In genomic region chr5:114130698-114131520, GRCm38 (mm10) we compare ENCODE assay signal across 8 mouse cellular contexts. TPM values are rescaled to one million over a fixed set of nuclear protein-coding genes. Genes with fewer than 3 reads are reported as not detected.
A peak's percentile ranks its signal among the peaks of the same experiment; 100 is the strongest.
DNase-seq lines count a peak whose midpoint lies in the region; ATAC-seq and TF ChIP-seq lines count a peak whose summit lies in the region.

No protein-coding gene starts in this region.

- ATAC-seq in Patski, result peak; percentile 88
- peak; percentile 99 for ATAC-seq in hindbrain, embryonic 12.5 days (ENCODE audit: low FRiP score)

- POLR2A ChIA-PET in Patski (lab: Charles Lee), result interaction anchor here (1.6 kb wide), 1 partner anchor 9 kb away, joined by 7 read pairs; no protein-coding TSS in a partner anchor

- CTCF ChIA-PET in Patski (lab: Charles Lee), result interaction anchor here (1.2 to 1.8 kb wide), 2 partner anchors 31 to 192 kb away, joined by 3 read pairs; no protein-coding TSS in a partner anchor

- H3K9ac ChIP-seq in hindbrain, embryonic 12.5 days, result peak overlapping the region; percentile 62

- peak overlapping the region; percentile 77 for H3K4me3 ChIP-seq in hindbrain, embryonic 12.5 days

- H3K9me3 ChIP-seq in hindbrain, embryonic 12.5 days (replicated peaks), result no peaks in the 10 kb centered on the region

- H3K36me3 ChIP-seq in hindbrain, embryonic 12.5 days, result 0 out of 2 replicates have a peak, but pooled peaks cover 2% of the 10 kb centered on the region

- under 1% methylated on average over 87 of the region's 87 CpGs for WGBS in hindbrain, embryonic 12.5 days

- H3K27me3 ChIP-seq in Patski, result no peaks in the 10 kb centered on the region
- no peaks in the 10 kb centered on the region for H3K27me3 ChIP-seq in hindbrain, embryonic 12.5 days

- peak overlapping the region; percentile 35; the same call in 1 of the 2 replicates for H3K27ac ChIP-seq in hindbrain, embryonic 12.5 days

- in situ Hi-C loops in Patski (cut with MboI; ENCODE audit: low pct_unique_long_range_greater_than_20kb), result no loop called here

- peak overlapping the region; percentile 97 for H3K4me2 ChIP-seq in hindbrain, embryonic 12.5 days (replicated peaks)

- peak; percentile 54 for DNase-seq in Patski (ENCODE audit: low read depth, low spot score)
- peak; percentile 98 for DNase-seq in cerebellum, postnatal 10 days
- DNase-seq in frontal cortex, postnatal 10 days (ENCODE audit: low spot score in 2 of 2), result peak; percentile 85 to 91
- DNase-seq in layer of hippocampus, postnatal 14 days (ENCODE audit: low spot score in 2 of 2), result peak; percentile 93 to 95
- DNase-seq in lung, postnatal 10 days, result peak; percentile 94
- peak; percentile 91 for DNase-seq in ovary, postnatal 14 days (ENCODE audit: low spot score)
- peak; percentile 89 to 95 for DNase-seq in thymus, postnatal 10 days (ENCODE audit: low spot score in 2 of 2)

- no peak for TF ChIP-seq CTCF in Patski (IDR thresholded peaks at IDR 0.05)

- peaks cover 19% of the 10 kb centered on the region for H3K4me1 ChIP-seq in hindbrain, embryonic 12.5 days

RNA-seq across cellular contexts. Expression of gene Ung, which starts 0.7 kb away (rescaled TPM):
- polyA plus RNA-seq in Patski (2021), result 13.2 TPM
- 25.7 and 26.2 TPM in 2 replicates for polyA plus RNA-seq in hindbrain, embryonic 12.5 days (2016; fragmentation: Nextera tagmentation; extraction: Ambion mirVana)
- 1 to 10 TPM; 4.1 to 4.2 TPM for total RNA-seq in layer of hippocampus, postnatal 14 days (2021)

RNA-seq across cellular contexts. Expression of gene Alkbh2, which starts 2.9 kb away (rescaled TPM):
- polyA plus RNA-seq in Patski (2021), result 34.1 TPM
- polyA plus RNA-seq in hindbrain, embryonic 12.5 days (2016; fragmentation: Nextera tagmentation; extraction: Ambion mirVana), result 7.0 and 7.6 TPM in 2 replicates
- total RNA-seq in layer of hippocampus, postnatal 14 days (2021), result 1 to 10 TPM; 3.5 to 5.6 TPM

RNA-seq across cellular contexts. Expression of gene Acacb, which starts 15.4 kb away (rescaled TPM):
- polyA plus RNA-seq in Patski (2021), result 13.4 TPM
- 2.4 and 3.4 TPM in 2 replicates for polyA plus RNA-seq in hindbrain, embryonic 12.5 days (2016; fragmentation: Nextera tagmentation; extraction: Ambion mirVana)
- 1 to 10 TPM; 6.5 to 7.1 TPM for total RNA-seq in layer of hippocampus, postnatal 14 days (2021)

RNA-seq across cellular contexts. Expression of gene Svop, which starts 39.5 kb away (rescaled TPM):
- polyA plus RNA-seq in Patski (2021), result 0.06 TPM
- 55.6 and 56.1 TPM in 2 replicates for polyA plus RNA-seq in hindbrain, embryonic 12.5 days (2016; fragmentation: Nextera tagmentation; extraction: Ambion mirVana)
- total RNA-seq in layer of hippocampus, postnatal 14 days (2021), result 100 to 1,000 TPM; 169 to 176 TPM

Comparison
In these comparisons a context has a peak if more than half of its experiments do, and no peak if none do; other contexts are left out.
1. Peak in every context shown above with its lines: DNase-seq, ATAC-seq, H3K4me3 ChIP-seq and H3K27ac ChIP-seq.